Mouse (Mus musculus) forebrain, embryonic 12.5 days (tissue): ENCODE results near the gene Vinac1. TPM values are rescaled to one million over a fixed set of nuclear protein-coding genes. Genes with fewer than 3 reads are reported as not detected.

Experiments
- ATAC-seq: fragments of 200-750 bp; cut with Nextera tagmentation; 2 replicates; pipeline ENCODE4 v1.8.0; 2017; ENCODE audit warnings: moderate TSS enrichment; ENCODE audit not compliant: low FRiP score
- H3K27ac ChIP-seq: fragments of 300-500 bp; sonication (generic); 2 replicates; pipeline ENCODE4 v1.5.1; 2016; ENCODE audit warnings: mild to moderate bottlenecking
- H3K27me3 ChIP-seq: fragments of 300-500 bp; sonication (generic); 2 replicates; pipeline ENCODE4 v1.6.1; 2016; ENCODE audit warnings: mild to moderate bottlenecking
- H3K36me3 ChIP-seq: fragments of 300-500 bp; sonication (generic); replicated peaks from 2 replicates; pipeline ENCODE4 v1.6.1; 2016; ENCODE audit warnings: mild to moderate bottlenecking
- H3K4me1 ChIP-seq: fragments of 300-500 bp; sonication (generic); 2 replicates; pipeline ENCODE4 v1.6.1; 2016
- H3K4me2 ChIP-seq: fragments of 300-500 bp; sonication (generic); 2 replicates; pipeline ENCODE4 v1.6.1; 2016; ENCODE audit warnings: mild to moderate bottlenecking, moderate library complexity
- H3K4me3 ChIP-seq: fragments of 300-500 bp; sonication (generic); replicated peaks from 2 replicates; pipeline ENCODE4 v1.5.1; 2016; ENCODE audit warnings: mild to moderate bottlenecking
- H3K9ac ChIP-seq: fragments of 300-500 bp; sonication (generic); 2 replicates; pipeline ENCODE4 v1.6.1; 2016; ENCODE audit warnings: mild to moderate bottlenecking
- H3K9me3 ChIP-seq: fragments of 300-500 bp; sonication (generic); 2 replicates; pipeline ENCODE4 v1.6.1; 2016
- WGBS: fragments of 180-500 bp; shearing (Covaris S2); methylation state at CpG from one replicate; pipeline ENCODE4 v1.1.7; 2016; 5-methylcytosine and 5-hydroxymethylcytosine counted together
- polyA plus RNA-seq: library from polyadenylated mRNA; unstranded; fragments of >200 nt; fragmentation: Nextera tagmentation; extraction: Ambion mirVana; gene quantifications from 2 replicates; pipeline ENCODE4 v1.2.1, GENCODE M21; 2016

The Vinac1 gene
- polyA plus RNA-seq, 1 experiment from 2014 or later = 0.20 TPM

DNA sequence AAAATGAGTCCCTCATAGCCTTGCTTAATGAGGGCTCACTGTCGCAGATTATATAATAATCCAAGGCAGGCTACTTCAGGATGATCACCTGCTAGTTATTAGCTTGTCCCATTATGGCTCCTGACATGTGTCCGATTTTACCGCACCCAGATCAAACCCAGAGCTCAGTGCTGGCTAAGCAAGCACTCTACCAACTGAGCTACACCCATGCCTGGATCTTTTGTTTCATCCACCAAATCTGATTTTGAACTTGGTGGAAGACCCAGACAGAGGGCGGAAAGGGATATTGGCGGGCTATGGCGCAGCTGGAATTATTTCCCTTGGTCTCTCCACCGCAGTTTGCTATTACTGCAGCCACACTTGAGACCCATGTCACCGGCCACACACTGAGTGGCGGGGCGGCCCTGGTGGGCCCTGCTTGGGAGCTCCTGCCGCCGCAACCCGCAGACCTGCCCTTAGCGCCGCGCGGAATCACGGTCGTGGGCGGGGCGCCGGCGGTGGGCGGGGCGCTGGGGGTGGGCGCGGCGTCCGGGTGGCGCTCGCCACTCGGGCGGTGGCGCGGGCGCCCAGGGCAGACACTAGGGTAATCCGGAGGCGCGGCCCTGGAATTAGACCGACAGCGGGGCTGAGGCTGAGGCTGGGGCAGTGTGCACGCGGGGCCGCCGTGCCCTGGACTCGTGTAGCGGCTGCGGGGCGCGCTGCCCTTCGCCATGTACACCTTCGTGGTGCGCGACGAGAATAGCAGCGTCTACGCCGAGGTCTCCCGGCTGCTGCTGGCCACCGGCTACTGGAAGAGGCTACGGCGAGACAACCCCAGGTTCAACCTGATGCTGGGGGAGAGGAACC lies 17.7 kb upstream of the Vinac1 start, which contains the start of gene Ttl:
Gene Ttl (plus strand): TSS at position 506 of the 846 bp plus-strand sequence.
- peak; percentile 96 for ATAC-seq
- H3K4me2 ChIP-seq = peak within 1 kb of the TSS; percentile 68
- H3K9ac ChIP-seq = peak within 1 kb of the TSS; percentile 87
- H3K4me3 ChIP-seq = peak within 1 kb of the TSS; percentile 88
- under 1% methylated on average over 62 of the region's 62 CpGs for WGBS
- peak within 1 kb of the TSS; percentile 69 for H3K27ac ChIP-seq
- peaks cover 20% of the 10 kb centered on the region for H3K4me1 ChIP-seq
- peaks cover 9% of the 10 kb centered on the region; the same call in 1 of the 2 replicates for H3K36me3 ChIP-seq
- no peaks in the 10 kb centered on the region for H3K9me3 ChIP-seq
- H3K27me3 ChIP-seq = no peaks in the 10 kb centered on the region

DNA sequence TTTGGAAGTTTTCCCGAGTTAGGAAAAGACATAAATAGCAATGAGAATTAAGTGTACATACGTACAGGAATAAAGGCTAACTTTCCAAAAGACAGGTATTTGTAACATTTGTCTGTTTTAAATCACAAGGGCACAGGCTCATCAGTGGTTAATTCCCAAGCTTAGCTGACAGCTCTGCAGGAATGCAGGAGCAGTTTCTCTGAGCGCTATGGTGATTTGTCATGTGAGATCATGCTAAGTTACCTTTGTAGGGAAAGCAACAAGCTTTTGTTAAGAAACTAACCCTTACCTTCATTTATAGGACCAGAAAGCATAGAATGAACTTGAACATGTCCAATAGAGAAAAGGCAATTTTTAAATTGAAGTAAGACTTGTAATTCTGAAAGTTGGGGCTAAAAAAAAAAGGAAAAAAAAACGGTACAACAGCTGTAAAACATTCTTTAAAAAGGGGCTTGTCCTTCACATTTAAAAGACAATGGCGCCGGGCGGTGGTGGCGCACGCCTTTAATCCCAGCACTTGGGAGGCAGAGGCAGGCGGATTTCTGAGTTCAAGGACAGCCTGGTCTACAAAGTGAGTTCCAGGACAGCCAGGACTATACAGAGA lies 13.6 kb upstream of the Vinac1 start:
- Histone ChIP-seq H3K9me3 (no peaks in the 10 kb centered on the region), H3K4me2 (no peak overlapping the region), H3K27me3 (no peaks in the 10 kb centered on the region), H3K27ac (no peak overlapping the region), H3K36me3 (no peaks in the 10 kb centered on the region), H3K4me3 (no peak overlapping the region), H3K9ac (no peak overlapping the region), H3K4me1 (peaks cover 8% of the 10 kb centered on the region)
- no peak for ATAC-seq
- WGBS = 76% methylated on average over 10 of the region's 10 CpGs

DNA sequence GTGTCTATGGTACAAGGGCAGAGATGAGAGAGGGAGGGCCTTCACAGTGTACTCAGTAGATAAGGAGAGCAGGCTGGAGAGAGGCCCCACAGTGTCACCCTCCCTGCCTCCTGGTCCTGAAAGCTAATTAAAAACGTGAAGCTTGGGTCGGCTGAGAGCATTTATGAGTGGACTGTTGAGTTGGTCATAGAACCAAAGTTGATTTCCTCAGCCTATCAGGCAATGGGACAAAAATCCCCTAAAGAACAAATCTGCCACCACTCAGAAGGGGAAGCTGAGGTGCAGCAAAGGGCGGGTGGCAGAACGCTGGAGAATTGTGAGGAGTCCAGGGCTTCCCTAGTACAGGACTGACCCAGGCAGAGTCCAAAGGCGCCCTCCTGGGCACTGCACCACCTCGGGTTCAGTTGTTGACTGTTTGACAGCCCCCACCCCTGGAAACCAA lies 10.0 kb upstream of the Vinac1 start:
- Histone ChIP-seq H3K4me1 (no peaks in the 10 kb centered on the region), H3K9ac (no peak overlapping the region), H3K4me3 (no peak overlapping the region), H3K36me3 (no peaks in the 10 kb centered on the region), H3K27ac (no peak overlapping the region), H3K27me3 (no peaks in the 10 kb centered on the region), H3K4me2 (no peak overlapping the region), H3K9me3 (0 out of 2 replicates have a peak, but pooled peaks cover 3% of the 10 kb centered on the region)
- WGBS = 89% methylated on average over 6 of the region's 6 CpGs
- no peak for ATAC-seq

DNA sequence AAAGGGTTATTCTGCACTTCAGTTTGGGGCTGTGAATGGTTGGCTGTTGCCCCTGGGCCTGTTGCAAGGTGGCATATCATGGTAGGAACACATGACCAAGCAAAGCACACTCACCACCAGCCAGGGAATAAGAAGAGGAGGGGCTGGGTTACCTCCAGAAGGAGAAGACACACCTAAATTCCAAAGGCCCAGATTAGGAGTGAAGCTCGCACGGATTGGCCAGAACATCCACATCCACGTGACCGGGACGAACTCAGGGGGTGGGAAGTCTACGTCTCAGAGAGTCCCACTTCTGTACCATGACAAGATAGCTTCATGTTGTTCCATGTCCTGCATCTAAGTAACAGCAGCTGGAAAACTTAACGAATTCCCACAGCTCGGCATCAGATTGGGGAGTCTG lies 9.3 kb upstream of the Vinac1 start:
- no peak overlapping the region for H3K27ac ChIP-seq
- 97% methylated on average over 8 of the region's 8 CpGs for WGBS
- 0 out of 2 replicates have a peak, but pooled peaks cover 3% of the 10 kb centered on the region for H3K9me3 ChIP-seq
- H3K9ac ChIP-seq = no peak overlapping the region
- no peak for ATAC-seq
- H3K4me2 ChIP-seq = no peak overlapping the region
- H3K27me3 ChIP-seq = no peaks in the 10 kb centered on the region
- H3K4me1 ChIP-seq = no peaks in the 10 kb centered on the region
- H3K36me3 ChIP-seq = no peaks in the 10 kb centered on the region
- H3K4me3 ChIP-seq = no peak overlapping the region

DNA sequence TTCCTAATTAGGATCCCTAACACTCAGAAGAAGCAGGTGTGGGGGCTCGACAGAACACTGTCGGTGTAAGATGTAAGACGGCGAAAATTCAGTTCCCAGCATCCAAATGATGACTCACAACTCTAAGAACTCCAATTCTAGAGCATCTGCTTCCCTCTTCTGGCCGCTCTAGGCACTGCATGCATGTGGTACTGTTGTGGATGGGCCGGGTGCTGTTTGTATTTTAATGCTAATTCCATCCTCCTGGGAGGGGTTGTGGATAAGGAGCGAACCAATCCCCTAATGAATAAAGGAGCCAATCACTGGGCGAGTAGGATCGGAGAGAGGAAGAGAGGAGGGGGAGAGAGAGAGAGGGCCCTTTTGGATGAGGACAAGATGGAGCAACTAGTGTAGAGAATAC lies 8.6 kb upstream of the Vinac1 start:
- Histone ChIP-seq H3K36me3 (no peaks in the 10 kb centered on the region), H3K4me3 (no peak overlapping the region), H3K9me3 (0 out of 2 replicates have a peak, but pooled peaks cover 3% of the 10 kb centered on the region), H3K4me2 (no peak overlapping the region), H3K4me1 (no peaks in the 10 kb centered on the region), H3K27ac (no peak overlapping the region), H3K27me3 (no peaks in the 10 kb centered on the region), H3K9ac (no peak overlapping the region)
- ATAC-seq = no peak
- 44% methylated on average over 9 of the region's 9 CpGs for WGBS

DNA sequence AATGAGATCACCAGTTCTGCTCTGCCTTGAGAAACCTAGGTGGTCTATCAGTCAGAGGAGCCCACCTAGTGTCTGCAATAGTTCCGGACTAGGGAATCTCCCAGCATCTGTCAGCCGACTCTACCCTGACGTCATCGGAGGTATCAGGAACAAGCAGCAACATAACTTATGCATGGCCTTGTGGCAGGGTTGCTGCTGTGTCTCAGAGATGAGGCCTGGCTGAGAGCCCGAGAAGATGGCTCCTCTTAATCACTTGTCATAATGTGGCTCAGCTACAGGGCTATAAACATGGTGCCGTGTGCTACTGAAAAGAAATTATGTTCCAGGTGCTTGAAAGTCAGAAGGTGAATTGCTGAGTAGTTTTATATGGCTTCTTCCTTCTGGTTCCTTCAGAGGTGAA lies 7.8 kb upstream of the Vinac1 start:
- Histone ChIP-seq H3K9me3 (0 out of 2 replicates have a peak, but pooled peaks cover 3% of the 10 kb centered on the region), H3K4me1 (no peaks in the 10 kb centered on the region), H3K27me3 (no peaks in the 10 kb centered on the region), H3K4me3 (no peak overlapping the region), H3K9ac (no peak overlapping the region), H3K36me3 (no peaks in the 10 kb centered on the region), H3K4me2 (no peak overlapping the region), H3K27ac (no peak overlapping the region)
- no peak for ATAC-seq
- WGBS = 97% methylated on average over 6 of the region's 6 CpGs

DNA sequence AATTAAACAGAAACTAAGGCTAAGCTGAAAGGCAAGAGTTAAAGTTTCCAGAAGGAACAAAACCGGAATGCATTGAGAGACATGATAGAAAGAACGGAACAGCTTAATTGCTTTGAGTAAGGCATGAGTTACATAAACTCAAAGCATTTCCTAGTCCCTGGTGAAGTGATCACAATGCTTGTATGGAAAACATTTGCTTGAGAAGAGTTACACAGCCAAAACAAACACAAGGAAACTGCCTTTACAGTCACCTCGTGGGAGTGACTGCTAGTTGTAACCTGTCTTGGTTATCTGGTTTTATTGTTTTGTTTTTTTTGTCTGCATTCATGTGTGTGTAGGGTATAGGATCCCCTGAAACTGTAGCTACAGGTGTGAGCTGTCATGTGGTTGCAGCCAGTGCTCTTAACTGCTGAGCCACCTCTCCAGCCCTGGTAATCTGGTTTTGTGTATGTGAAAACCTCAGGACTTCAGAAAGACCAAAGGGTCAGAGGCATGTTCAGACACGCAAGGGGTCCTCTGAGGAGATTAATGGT lies 4.5 kb upstream of the Vinac1 start:
- no peak overlapping the region for H3K4me2 ChIP-seq
- ATAC-seq = no peak
- no peak overlapping the region for H3K9ac ChIP-seq
- H3K27ac ChIP-seq = no peak overlapping the region
- H3K4me3 ChIP-seq = no peak overlapping the region
- WGBS = 77% methylated on average over 4 of the region's 4 CpGs
- H3K9me3 ChIP-seq = 0 out of 2 replicates have a peak, but pooled peaks cover 3% of the 10 kb centered on the region
- H3K27me3 ChIP-seq = no peaks in the 10 kb centered on the region
- no peaks in the 10 kb centered on the region for H3K36me3 ChIP-seq
- H3K4me1 ChIP-seq = no peaks in the 10 kb centered on the region

DNA sequence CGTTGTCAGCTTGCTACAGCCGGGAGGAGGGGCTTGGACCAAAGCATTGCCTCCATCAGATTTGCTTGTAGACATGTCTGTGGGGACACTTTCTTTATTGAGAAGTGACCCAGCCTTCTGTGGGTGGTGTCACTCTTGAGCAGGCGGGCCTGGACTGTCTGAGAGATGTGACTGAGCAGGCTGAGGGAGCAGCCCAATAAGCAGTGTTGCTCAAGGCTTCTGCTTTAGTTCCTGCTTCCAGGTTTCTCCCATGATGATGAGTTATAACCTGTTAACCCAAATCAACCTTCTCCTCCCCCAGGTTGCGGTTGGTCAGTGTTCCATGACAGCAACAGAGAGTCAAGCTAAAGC lies 1.2 kb downstream of the Vinac1 start:
- H3K4me2 ChIP-seq = no peak overlapping the region
- no peak overlapping the region for H3K27ac ChIP-seq
- no peak overlapping the region for H3K9ac ChIP-seq
- WGBS = 91% methylated on average over 4 of the region's 4 CpGs
- no peaks in the 10 kb centered on the region; the same call in 1 of the 2 replicates for H3K27me3 ChIP-seq
- H3K36me3 ChIP-seq = no peaks in the 10 kb centered on the region
- H3K4me3 ChIP-seq = no peak overlapping the region
- H3K4me1 ChIP-seq = no peaks in the 10 kb centered on the region
- H3K9me3 ChIP-seq = no peaks in the 10 kb centered on the region
- no peak for ATAC-seq

DNA sequence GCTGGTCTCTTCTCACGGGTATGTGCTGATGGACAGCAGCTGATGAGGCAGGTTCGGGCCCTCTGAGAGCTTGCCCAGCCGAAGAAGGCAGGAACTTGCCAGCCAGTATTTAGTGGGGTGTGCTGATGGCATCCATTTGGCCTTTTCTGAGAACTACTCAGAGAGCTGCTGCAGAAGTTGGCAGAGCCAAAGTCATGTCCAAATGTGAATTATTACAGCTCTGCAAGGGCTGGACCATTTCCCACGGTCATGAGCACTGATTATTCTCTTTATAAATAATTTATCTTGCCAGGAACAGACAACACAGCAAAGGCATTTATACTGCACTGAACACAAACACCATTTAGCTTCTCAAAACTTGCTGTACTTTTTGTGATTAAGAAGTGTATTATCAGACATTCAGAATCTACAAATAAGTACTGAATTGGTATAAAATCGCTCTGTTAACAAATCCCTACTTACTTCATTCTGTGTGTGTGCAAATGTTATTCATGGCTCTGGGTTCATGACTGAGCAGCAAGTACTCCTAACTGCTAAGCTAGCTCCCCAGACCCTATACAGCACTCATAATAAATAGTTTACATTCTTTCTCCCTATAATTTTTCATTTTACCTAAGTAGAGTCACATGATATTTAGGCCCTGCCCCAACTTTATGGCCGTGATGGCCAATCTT lies 1.7 kb downstream of the Vinac1 start:
- no peak overlapping the region for H3K4me2 ChIP-seq
- no peaks in the 10 kb centered on the region; the same call in 1 of the 2 replicates for H3K27me3 ChIP-seq
- no peaks in the 10 kb centered on the region for H3K36me3 ChIP-seq
- no peak overlapping the region for H3K4me3 ChIP-seq
- H3K9ac ChIP-seq = no peak overlapping the region
- no peak for ATAC-seq
- H3K27ac ChIP-seq = no peak overlapping the region
- H3K9me3 ChIP-seq = no peaks in the 10 kb centered on the region
- 87% methylated on average over 6 of the region's 6 CpGs for WGBS
- H3K4me1 ChIP-seq = no peaks in the 10 kb centered on the region

DNA sequence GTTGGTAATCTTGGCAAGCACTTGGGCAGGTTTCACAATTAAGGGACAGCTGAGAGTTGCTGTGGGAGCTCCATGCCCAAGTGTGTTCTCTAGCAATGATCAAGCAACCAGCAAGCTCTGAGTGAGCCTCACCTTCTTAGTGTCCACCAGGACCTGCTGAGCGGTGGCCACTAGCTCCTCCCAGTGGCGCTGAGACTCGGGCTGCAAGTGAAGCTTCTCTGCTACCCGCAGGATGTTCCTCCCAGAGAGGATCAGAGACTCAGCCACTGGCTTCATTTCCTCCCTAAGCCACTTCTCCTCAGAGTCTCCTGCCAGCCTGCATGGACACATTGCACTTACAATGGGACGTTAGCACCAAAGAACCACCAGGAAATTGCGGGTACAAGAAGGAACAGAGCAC lies 7.4 kb downstream of the Vinac1 start:
- Histone ChIP-seq H3K4me3 (no peak overlapping the region), H3K27ac (no peak overlapping the region), H3K4me2 (no peak overlapping the region), H3K36me3 (no peaks in the 10 kb centered on the region), H3K9me3 (no peaks in the 10 kb centered on the region), H3K4me1 (peaks cover 13% of the 10 kb centered on the region), H3K9ac (no peak overlapping the region), H3K27me3 (peaks cover 37% of the 10 kb centered on the region)
- no peak for ATAC-seq
- 39% methylated on average over 6 of the region's 6 CpGs for WGBS

DNA sequence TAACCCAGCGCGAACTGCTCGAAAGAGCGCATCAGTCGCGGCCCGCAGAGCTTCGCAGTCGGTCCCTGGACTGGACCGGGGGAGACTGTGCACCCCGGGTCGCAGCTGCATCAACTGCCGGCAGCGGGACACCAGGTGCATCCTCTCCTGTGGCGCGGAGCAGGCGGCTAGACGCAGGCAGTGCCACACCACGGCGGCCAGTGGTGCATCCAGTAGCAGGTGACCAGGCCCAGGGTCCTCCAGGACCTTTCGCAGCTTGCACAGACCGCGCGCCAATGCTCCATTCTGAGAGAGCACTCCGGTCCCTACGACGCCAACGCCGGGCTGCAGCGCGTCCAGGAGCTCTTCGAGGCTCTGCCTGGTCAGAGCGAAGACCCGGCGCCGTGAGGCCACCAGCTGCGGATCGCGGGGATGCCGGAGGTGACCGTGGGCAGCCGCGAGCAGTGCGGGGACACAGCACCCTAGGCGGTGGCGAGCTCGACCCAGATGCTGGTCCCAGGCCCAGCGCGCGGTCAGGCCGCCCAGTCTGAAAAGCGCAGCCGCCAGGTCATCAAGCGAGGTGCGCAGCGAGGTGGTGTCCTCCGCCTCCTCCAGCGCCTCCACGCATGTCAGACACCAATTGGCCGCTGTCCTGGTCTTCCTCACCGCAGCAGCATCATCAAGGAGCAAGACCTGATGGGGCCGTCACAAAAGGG lies 8.9 kb downstream of the Vinac1 start:
- Histone ChIP-seq H3K4me1 (peaks cover 13% of the 10 kb centered on the region), H3K4me2 (peak overlapping the region; percentile 88), H3K36me3 (no peaks in the 10 kb centered on the region), H3K27ac (no peak overlapping the region), H3K9me3 (no peaks in the 10 kb centered on the region), H3K4me3 (peak overlapping the region; percentile 48), H3K9ac (peak overlapping the region; percentile 56), H3K27me3 (peaks cover 37% of the 10 kb centered on the region)
- ATAC-seq = peak; percentile 64
- 2% methylated on average over 62 of the region's 62 CpGs for WGBS
